Mouse (Mus musculus) midbrain, embryonic 16.5 days (tissue): ENCODE results near the gene Olfr807. TPM values are rescaled to one million over a fixed set of nuclear protein-coding genes. Genes with fewer than 3 reads are reported as not detected.

Experiments used
- microRNA-seq: library from miRNA; unstranded; fragments of <30 nt; microRNA quantifications from one replicate; pipeline ENCODE4, GENCODE M21; 2017
- polyA plus RNA-seq: library from polyadenylated mRNA; unstranded; fragments of >200 nt; fragmentation: Nextera tagmentation; extraction: Ambion mirVana; gene quantifications from 2 replicates; pipeline ENCODE4 v1.2.1, GENCODE M21; 2015

Olfr807 gene
- polyA plus RNA-seq, 1 experiment from 2014 or later: not detected

Small RNAs within 50 kb of the gene (microRNA-seq; reads per million reads assigned to microRNA genes)
- not detected for gene Gm24485

Other genes starting within 250 kb of the Olfr807 start
- not detected in 2 replicates for gene Olfr791, start 236.0 kb downstream of the Olfr807 start, polyA plus RNA-seq
- not detected in 2 replicates for gene Olfr792, start 218.6 kb downstream of the Olfr807 start, polyA plus RNA-seq
- gene Olfr794, start 190.1 kb downstream of the Olfr807 start, polyA plus RNA-seq: not detected in 2 replicates
- gene Olfr796, start 145.2 kb downstream of the Olfr807 start, polyA plus RNA-seq: not detected in 2 replicates
- not detected in 2 replicates for gene Olfr798, start 129.9 kb downstream of the Olfr807 start, polyA plus RNA-seq
- not detected in 2 replicates for gene Olfr799, start 120.3 kb downstream of the Olfr807 start, polyA plus RNA-seq
- gene Olfr800, start 100.1 kb downstream of the Olfr807 start, polyA plus RNA-seq: not detected in 2 replicates
- gene Olfr801, start 83.9 kb downstream of the Olfr807 start, polyA plus RNA-seq: not detected in 2 replicates
- 0.05 TPM in 1 of 2 replicates, not detected in the other for gene Olfr802, start 69.6 kb downstream of the Olfr807 start, polyA plus RNA-seq
- gene Olfr803, start 63.5 kb downstream of the Olfr807 start, polyA plus RNA-seq: not detected in 2 replicates
- gene Olfr804, start 54.6 kb downstream of the Olfr807 start, polyA plus RNA-seq: not detected in 2 replicates
- gene Olfr805, start 28.4 kb downstream of the Olfr807 start, polyA plus RNA-seq: not detected in 2 replicates
- gene Olfr806, start 15.9 kb downstream of the Olfr807 start, polyA plus RNA-seq: not detected in 2 replicates
- not detected in 2 replicates for gene Olfr808, start 7.7 kb upstream of the Olfr807 start, polyA plus RNA-seq
- gene Olfr809, start 16.8 kb upstream of the Olfr807 start, polyA plus RNA-seq: not detected in 2 replicates
- not detected in 2 replicates for gene Olfr810, start 37.1 kb upstream of the Olfr807 start, polyA plus RNA-seq
- not detected in 2 replicates for gene Olfr811, start 46.6 kb upstream of the Olfr807 start, polyA plus RNA-seq
- gene Olfr812, start 88.3 kb upstream of the Olfr807 start, polyA plus RNA-seq: not detected in 2 replicates
- gene Olfr813, start 97.6 kb upstream of the Olfr807 start, polyA plus RNA-seq: not detected in 2 replicates
- not detected in 2 replicates for gene Olfr814, start 122.1 kb upstream of the Olfr807 start, polyA plus RNA-seq
- not detected in 2 replicates for gene Olfr815, start 148.1 kb upstream of the Olfr807 start, polyA plus RNA-seq
- gene Olfr816, start 157.8 kb upstream of the Olfr807 start, polyA plus RNA-seq: not detected in 2 replicates
- not detected in 2 replicates for gene Olfr818, start 191.3 kb upstream of the Olfr807 start, polyA plus RNA-seq
- not detected in 2 replicates for gene Olfr819, start 209.5 kb upstream of the Olfr807 start, polyA plus RNA-seq
- gene Olfr247, start 218.3 kb upstream of the Olfr807 start, polyA plus RNA-seq: not detected in 2 replicates
- not detected in 2 replicates for gene Gm10310, start 227.3 kb upstream of the Olfr807 start, polyA plus RNA-seq